Mouse (Mus musculus): ENCODE results near the gene Ramp3.

GRCm38 (mm10) chr11:6675402-6675801 lies 17.1 kb downstream of the Ramp3 start:
- no peak for TF ChIP-seq POLR2A (IDR thresholded peaks at IDR 0.05; ENCODE audit: borderline replicate concordance, low read depth, low read length)
- TF ChIP-seq CTCF (IDR thresholded peaks at IDR 0.05; ENCODE audit: low read depth, low read length): no peak

All from bone marrow macrophage, adult 2 months (primary cell).